Mouse (Mus musculus) heart, postnatal 0 days (tissue): ENCODE results near the gene Coil.

Experiments
- CTCF ChIP-seq: IDR thresholded peaks from 2 replicates; pipeline ENCODE4 v1.5.1; 2016; ENCODE audit warnings: antibody characterized with exemption, control low read depth, low read depth
- EP300 ChIP-seq: IDR thresholded peaks from 2 replicates; pipeline ENCODE4 v1.6.1; 2016; ENCODE audit warnings: antibody characterized with exemption, low read depth

DNA sequence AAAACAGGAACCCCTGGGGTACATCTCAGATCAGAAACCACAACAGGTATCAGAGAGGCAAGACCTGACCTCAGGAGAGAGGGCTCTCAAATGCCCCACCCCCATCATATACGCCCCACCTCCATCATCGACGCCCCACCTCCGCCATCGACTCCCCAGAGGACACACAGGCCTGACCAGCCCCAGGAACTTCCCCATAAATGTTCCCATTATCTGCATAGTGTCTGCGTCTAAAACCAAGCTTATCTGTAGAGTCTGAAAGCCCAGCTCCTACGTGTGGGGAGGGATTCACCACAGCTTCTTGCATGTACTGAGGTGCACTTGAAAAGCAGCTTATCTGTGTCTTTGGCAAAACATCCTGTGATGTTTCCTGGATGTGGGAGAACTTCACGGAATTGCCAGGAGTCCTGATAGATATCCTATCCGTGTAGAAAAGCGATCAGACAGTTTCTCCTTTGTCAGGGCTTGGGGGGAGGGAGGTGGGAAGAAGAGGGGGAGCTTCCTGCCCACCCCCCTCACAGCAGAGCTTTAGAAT lies 58.9 kb downstream of the Coil start:
- TF ChIP-seq CTCF = no peak
- TF ChIP-seq EP300 = peak; percentile 84
